Mouse (Mus musculus): Measurements from ENCODE around the gene Unc5a.

DNA sequence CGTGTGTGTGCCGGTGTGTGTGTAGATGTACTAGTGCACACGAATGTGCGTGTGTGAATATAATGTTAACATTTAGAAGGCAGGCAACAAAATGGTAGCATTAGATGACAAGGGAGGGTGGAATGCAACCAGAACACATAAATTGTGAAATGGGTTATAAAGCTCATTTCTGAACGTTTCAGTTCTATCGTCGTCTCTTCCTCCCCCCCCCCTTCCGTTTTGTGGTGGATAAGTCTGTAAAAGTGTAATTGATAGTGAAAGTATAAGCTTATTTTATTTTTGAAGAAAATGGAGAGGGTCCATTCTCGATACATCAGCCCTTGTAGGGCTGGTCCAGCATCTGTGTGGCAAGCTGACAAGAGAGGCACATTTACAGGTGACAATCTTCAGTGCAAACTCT lies 69.5 kb downstream of the Unc5a start:
- TF ChIP-seq TCF12 (IDR thresholded peaks at IDR 0.05; ENCODE audit: low read depth, low read length) (no peak), GABPA (IDR thresholded peaks at IDR 0.05; ENCODE audit: low read depth, low read length) (no peak), POLR2A (IDR thresholded peaks at IDR 0.05; ENCODE audit: control insufficient read depth in 1 of 2, insufficient read depth in 1 of 2, low read depth in 1 of 2, low read length in 2 of 2, poor library complexity in 1 of 2) (no peak), CTCF (IDR thresholded peaks at IDR 0.05 in 2 of 3, conservative IDR thresholded peaks at IDR 0.05 in 1 of 3; ENCODE audit: control insufficient read depth in 1 of 3, insufficient read depth in 1 of 3, low read depth in 2 of 3, low read length in 3 of 3, poor library complexity in 1 of 3, severe bottlenecking in 1 of 3) (no peak), RCOR1 (IDR thresholded peaks at IDR 0.05; ENCODE audit: low read depth, low read length) (no peak), ZMIZ1 (IDR thresholded peaks at IDR 0.05; ENCODE audit: low read depth, low read length) (no peak)
